Mouse (Mus musculus) kidney, postnatal 25 days (tissue): ENCODE measurements around the gene Syf2.

ENCODE experiments used
- DNase-seq, 2 experiments: peaks; one replicate each; pipeline ENCODE4 v3.0.0; 2021; ENCODE audit warnings: mixed read lengths in 2 of 2

Gene Syf2

DNA sequence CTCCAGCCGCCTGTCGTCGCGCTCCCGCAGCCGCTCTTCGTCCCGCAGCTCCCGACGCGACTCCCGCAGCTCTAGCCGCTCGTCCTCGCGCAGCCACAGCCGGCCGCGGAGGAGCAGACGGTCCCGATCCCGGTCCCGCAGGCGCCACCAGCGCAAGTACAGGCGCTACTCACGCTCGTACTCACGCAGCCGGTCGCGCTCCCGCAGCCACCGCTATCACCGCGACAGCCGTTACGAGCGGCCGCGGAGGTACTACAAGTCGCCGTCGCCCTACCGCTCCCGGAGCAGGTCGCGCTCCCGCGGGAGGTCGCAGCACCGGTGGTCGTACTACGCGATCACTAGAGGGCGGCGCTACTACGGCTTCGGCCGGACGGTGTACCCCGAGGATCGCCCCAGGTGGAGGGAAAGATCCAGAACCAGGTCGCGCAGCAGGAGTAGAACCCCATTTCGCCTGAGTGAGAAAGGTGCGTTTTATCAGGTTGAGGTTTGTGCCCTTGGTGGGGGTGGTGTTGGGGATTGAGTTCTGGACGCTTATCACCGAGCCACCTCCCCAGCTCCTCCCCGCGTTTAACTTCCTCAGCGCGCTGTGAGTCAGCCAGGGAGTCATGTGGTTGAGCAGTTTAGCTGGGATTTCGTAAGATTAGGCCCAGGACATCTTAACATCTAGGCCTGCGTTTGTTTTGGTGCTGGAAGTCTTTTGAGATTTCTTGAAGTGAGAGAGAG, 6.5 kb upstream of the Syf2 start:
- DNase-seq = peak; percentile 60 to 82

DNA sequence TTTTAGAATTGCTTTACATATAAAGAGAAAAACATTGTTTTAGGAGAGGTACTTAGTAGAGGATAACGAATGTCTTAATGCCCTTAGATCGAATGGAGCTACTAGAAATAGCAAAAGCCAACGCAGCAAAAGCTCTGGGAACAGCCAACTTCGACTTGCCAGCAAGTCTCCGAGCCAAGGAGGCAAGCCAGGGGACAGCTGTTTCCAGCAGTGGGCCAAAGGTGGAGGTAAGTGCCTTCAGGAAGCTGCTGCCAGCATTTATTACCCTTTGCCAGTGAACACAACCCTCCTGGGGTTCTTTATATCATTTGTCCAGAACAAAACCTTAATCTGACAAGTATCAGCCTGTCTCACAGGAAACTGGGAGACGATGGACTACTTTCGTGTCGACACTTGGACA, 5.5 kb upstream of the Syf2 start:
- DNase-seq = peak; percentile 38 to 72

DNA sequence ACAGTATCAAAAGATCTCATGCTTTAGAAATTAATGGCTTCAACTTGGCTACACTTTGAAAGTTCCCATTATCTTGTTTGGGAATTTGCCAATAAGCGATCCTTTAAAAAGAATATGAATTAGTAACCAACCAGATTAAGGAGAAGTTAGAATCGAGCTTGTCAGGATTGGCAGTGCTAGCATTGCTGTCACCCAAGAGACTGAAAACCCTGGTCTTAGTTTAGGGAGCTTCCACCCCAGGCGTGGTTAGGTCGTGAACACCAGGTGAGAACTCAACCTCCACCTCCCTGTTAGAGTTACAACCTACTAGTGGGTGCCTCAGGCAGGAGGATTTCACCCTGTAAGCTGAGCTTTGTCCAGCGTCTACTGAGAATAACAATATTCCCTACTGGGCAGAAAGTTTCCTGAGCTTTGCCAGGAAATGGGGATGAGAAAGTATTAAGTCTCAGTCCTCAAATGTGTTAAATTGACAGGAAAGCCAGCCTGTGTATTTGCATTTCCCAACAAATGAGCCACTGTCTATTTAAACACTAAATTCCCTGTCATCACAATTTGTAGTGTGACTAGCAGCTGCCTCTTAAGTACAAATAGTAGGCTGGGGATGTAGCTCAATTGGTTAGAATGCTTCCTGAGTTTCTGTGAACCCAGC, 2.8 kb upstream of the Syf2 start:
- no peak for DNase-seq

DNA sequence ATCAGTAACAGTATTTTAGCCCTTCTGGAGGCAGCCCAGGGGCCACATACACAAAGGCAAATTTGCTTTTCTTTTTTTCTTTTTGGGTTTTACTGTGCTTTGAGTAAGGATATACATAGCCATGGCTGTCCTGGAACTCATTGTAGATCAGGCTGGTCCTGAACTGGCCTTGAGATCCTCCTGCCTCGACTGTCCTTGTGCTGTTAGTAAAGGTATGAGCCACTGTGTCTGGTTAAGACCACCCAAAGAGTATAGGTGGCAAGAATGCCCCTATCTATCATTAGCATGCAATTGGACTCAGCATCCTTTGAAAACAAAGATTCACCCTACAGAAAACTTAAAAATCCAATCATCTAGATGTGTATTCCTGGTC, 2.2 kb upstream of the Syf2 start:
- no peak for DNase-seq

GRCm38 (mm10) chr4:134929536-134929935, 1.2 kb upstream of the Syf2 start:
- DNase-seq = no peak

GRCm38 (mm10) chr4:134930190-134930589, 508 bp upstream of the Syf2 start:
- DNase-seq = peak in 1 of 2 experiments; percentile 40

GRCm38 (mm10) chr4:134937240-134938176, 6.8 kb downstream of the Syf2 start:
- DNase-seq = peak; percentile 64 to 79

GRCm38 (mm10) chr4:134939900-134940299, 9.2 kb downstream of the Syf2 start:
- DNase-seq = no peak

DNA sequence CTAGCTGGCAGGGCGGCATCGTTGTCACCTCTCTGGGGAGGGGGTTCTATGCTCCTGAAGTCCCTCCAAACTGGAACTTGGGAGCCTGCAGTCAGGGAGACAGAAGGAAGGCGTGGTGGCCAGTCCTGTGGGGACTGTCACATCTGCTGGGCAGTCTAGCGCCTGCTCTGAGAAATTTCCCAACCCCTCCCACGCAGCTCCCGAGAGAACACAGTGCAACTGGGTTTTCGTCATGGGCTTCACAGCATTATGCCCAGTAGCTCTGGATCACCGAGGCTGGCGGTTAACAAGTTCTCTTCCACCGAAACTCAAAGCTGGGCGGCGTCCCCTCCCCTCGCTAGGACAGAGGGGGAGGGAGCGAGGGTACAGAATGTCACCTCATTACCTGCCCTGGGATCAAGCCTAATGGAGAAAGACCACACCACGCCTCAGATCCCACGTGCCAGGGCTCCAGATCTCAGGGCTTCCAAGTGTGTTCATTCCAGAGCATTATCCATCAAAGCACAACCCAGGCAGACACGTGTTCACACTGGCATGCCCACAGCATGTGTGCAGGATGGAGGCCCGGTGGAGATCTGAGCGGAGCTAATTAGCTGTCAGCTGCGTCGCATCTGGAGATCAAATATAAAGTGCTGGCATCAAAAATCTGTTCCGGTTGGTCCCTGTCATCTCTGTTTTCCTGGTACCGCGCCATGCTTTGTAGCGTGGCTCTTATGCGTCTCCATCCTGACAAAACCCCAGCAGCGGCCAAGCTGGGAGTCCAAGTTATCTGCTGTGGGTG, 13.2 kb downstream of the Syf2 start:
- no peak for DNase-seq

DNA sequence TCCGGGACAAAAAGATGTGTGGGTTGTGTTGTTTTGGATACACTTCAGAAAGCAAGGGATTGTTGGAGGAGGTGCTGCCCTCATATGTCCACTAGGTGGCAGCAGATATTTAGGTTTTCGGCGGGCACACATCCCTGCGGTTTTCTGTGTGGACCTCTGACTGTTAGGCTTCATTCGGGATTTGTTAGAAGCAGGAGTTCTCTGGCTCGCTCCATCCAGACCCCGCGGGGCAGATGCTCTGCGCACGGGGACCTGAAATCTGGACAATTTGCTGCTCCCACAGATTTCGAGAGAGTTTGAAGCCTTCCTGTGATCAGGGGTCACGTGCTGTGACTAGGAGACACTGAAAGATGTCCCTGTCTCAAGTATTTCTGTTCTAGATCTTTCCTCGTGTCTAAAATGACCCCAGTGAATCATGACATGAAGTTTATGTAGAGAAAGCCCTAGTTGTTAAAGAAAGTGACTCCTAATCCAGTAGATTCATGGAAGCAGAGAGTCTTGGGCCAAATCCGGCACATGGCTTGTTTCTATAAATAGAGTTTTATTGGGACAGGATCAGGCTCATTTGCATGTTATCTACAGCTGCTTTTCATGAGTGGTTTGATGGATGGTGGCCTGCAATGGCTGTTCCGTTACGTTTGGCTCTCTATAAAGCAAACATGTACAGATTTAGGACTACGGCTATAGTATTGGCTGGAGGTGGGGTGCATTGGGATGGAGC, 15.5 kb downstream of the Syf2 start:
- DNase-seq = peak; percentile 66 to 77

DNA sequence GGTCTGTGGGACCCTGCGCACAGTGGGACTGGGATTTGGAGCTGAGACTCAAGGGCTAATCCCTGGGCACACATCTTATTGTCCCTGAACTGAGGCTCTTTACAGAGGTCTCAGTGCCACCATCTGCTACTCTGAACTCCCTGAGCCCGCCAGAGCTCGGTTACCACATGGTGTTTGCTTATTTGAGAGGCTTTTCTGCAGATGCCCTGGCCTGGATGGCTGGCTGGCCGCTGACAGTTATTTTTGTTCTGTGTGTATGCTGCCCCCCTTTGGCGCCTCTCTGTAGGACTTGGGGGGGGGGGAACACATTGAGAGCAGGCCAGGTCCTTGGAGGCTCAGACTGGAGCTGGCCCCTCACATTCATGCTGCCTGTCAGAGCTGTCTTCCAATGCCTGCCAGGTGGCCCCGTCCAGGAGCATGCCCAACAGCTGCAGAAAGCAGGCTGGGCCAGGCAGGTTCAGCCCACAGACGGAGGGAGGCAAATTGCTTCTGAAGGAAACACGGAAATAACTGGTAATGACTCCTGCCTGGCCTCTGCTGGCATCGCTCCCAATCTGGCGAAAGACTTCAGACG, 19.9 kb downstream of the Syf2 start:
- peak; percentile 65 to 72 for DNase-seq

- peak in 1 of 2 experiments; percentile 47 for DNase-seq
Observed at GRCm38 (mm10) chr4:134954461-134954860, 23.8 kb downstream of the Syf2 start.

DNA sequence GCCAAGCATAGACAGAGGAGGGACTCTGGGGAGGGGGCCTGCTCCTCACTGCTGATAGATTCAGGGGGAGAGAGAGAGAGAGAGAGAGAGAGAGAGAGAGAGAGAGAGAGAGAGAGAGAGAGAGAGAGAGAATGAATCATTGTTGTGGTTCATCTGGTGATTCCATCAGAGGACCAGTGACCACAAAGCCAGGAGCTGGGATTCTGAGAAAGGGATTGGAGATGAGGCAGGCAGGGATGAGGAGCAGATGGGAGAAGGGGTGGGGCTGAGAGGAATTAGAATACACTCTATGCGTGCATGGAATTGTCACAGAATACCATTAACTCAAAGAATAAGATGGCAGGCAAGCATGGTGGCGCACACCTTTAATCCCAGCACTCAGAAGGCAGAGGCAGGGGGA, 24.5 kb downstream of the Syf2 start:
- no peak for DNase-seq

- no peak for DNase-seq
Observed at GRCm38 (mm10) chr4:134955845-134956244, 25.1 kb downstream of the Syf2 start.

DNA sequence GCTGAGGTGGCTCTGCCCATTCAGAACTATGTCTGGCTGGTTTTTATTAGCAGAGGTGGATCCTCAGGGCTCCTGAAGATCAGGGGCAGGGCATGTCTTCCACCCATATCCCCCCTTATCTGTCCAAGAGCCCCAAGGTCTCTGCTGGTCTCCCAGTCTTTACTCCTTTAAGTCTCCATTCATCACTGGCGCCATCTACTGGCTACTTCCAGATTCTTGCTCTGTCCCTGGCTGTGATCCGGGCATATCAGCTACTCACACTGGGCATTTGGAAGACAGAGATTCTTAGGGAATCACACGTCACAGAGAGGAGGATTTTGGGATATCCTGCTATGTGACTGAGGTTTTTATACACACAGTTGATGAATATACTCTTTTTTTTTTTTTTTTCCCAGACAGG, 25.6 kb downstream of the Syf2 start:
- DNase-seq = peak; percentile 65 to 90

DNA sequence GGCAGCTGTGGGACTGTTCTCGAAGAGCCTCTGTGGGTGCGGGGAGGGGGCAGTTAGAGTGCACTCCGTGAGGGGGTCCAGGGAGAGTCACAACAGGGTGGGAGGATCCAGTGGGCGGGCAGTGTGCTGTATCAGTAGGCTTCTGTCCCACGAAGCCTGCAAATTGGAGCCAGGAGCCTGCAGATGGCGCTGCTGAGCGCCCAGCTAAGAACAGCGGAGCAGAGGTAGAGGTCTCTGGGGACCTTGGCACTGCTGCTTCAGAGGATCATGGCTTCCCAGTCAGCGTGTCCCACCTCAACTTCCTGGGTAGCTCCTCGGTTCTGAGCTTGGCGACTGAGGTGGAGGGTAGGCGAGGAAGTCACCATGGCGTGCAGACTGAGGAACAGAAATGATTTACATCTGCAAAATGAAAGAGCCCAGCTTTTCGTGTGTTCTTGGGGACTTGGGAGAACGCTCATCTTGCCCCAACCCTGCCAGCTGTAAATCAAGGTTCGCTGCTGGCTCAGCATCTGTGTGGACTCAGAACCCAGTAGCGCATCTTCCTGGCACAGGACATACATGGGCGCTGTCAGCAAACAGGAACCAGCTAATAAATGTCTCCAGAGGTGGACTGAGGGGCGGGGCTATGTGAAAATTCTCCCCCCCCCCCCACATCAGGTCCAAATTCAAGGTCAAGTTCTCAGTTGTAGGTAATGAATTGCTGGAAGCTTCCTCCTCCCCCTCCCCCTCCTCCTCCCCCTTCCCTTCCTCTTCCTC, 32.5 kb downstream of the Syf2 start:
- DNase-seq = peak; percentile 31 to 49

DNA sequence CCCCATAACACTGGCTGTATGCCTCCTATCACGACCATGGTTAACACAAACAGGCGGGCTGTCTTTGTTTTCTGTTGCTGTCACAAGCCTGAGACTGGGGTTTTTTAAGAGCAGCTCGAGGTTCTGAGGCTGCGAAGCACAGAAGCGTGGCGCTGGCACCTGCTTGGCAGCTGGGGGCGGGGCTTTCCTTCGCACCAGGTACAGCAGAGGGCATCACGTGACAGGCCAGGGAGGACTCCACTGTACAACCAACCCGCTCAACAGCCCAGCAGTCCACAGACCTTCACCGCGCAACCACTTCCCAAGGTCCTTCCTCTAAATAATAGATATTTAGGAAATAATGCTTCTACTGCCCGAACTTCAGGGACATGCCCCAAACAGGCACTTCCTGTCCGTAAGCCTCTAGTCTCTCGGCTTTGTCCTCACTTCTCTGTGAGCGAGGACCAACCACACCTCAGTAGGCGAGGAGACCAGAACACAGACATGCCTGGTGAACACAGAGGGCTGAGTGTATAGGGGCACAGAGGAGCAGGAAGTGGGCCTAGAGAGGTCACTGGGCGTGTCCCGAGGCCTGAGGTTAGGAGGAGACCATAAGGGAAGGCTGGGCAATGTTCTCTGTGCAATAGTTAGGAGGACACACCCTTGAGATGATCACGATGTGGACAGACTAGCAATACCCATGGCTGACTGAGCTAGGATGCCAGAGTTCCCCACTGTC, 37.3 kb downstream of the Syf2 start:
- DNase-seq = peak; percentile 48 to 70

GRCm38 (mm10) chr4:134968605-134968976, 37.9 kb downstream of the Syf2 start:
- DNase-seq = no peak

DNA sequence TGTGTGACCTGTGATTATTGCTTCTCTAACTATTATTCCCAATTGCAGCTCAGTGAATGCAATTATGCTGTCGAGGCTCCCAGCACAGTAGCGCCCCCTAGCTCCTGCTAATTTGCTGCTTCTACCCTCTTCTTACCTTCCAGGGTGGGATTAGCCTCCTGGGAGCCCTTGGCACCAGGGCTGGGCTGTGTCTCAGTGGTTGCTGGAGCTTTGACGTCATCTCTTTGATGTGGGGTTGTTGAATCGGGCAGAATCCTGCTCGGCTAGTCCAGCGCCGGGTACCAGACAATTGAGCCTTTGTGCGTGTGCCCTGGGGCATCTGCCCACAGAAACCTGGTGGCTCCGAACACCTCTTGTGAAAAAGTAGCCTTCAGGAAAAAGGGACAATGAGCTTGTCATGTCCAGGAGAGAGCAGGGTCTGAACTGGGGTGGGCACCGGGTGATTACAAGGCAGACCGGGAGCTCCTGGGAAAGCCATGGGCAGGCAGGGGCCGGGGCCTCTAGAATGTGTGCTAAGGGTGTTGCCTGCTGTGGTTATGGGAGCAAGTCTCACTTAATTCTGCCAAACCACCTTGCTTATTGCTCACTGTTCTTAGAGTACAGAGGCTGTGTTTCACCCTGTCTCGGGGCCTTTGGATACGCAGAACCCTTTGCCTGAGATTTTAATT, 44.7 kb downstream of the Syf2 start:
- DNase-seq = no peak

DNA sequence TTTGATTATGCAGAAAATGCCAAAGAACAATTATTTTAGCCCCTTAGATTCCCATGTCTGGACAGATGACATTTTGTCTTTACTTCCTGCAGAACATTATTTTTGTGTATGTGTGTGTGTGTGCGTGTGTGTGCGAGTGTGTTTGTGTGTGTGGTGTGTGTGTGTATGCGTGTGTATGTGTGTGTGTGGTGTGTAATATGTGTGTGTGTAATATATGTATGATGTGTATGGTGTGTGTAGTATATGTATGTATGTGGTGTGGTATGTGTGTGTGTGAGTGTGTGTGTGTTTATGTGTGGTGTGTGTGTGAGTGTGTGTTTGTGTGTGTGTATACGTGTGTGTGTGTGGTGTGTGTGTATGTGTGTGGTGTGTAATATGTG, 45.2 kb downstream of the Syf2 start:
- no peak for DNase-seq
